Mouse (Mus musculus): ENCODE results near the gene Gm11938. TPM values are rescaled to one million over a fixed set of nuclear protein-coding genes. Genes with fewer than 3 reads are reported as not detected.

The Gm11938 gene
- polyA plus RNA-seq, 1 experiment, result not detected

DNA sequence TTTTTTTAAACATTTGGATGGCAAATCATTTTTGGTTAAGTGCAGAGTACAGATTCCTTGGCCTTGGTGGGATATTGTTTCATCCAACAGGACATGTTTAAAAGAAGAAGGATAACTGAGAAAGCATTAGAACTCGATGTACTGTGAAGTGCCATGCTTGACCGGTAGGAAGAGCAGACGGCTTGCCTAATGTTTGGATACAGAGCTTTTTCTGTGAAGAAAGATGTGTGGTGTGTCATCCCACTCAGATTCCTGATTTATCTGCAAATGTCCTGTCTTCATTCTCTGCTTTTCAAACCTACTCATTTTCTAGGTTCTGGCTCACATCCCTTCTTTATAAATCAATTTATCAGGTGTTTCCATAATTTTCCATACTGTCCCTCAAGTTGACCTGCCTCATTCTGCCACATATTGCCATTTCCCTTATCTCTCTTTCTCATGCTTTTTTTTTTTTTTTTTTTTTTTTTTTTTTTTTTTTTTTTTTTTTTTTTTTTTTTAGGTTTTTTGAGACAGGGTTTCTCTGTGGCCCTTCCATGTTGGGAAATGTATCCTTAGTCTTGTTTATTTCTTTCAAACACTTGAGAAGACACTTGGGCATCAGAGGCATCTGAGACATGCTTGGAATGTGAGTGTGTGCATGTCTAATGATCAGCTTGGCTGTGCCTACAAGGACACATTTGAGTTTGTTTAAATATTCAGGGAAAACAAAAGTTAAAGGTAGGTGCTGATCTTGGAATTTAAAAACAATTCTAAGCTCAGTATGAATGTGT is 44.9 kb downstream of the Gm11938 start:
- H3K27me3 ChIP-seq (ENCODE audit: control insufficient read depth, insufficient read depth, low read length), result no peaks in the 10 kb centered on the region
- no peak overlapping the region for H3K4me3 ChIP-seq (ENCODE audit: control insufficient read depth, insufficient read depth, low read length)
- DNase-seq, result no peak
- H3K36me3 ChIP-seq (ENCODE audit: control insufficient read depth, insufficient read depth, low read length), result no peaks in the 10 kb centered on the region
- 91% methylated on average over 3 of the region's 3 CpGs for WGBS
- TF ChIP-seq CTCF (IDR thresholded peaks at IDR 0.05; ENCODE audit: borderline replicate concordance, control insufficient read depth, extremely low read depth, insufficient read depth, low read length, poor library complexity) (no peak), POLR2A (IDR thresholded peaks at IDR 0.05; ENCODE audit: control insufficient read depth, extremely low read depth, insufficient read depth, low read length, poor library complexity) (no peak)
- H3K27ac ChIP-seq (ENCODE audit: control insufficient read depth, insufficient read depth, low read length), result no peak overlapping the region
- H3K4me1 ChIP-seq (replicated peaks; ENCODE audit: control insufficient read depth, insufficient read depth, low read length), result no peaks in the 10 kb centered on the region

- TF ChIP-seq CTCF (IDR thresholded peaks at IDR 0.05; ENCODE audit: borderline replicate concordance, control insufficient read depth, extremely low read depth, insufficient read depth, low read length, poor library complexity), result no peak
- no peak for TF ChIP-seq POLR2A (IDR thresholded peaks at IDR 0.05; ENCODE audit: control insufficient read depth, extremely low read depth, insufficient read depth, low read length, poor library complexity)
- H3K4me1 ChIP-seq (replicated peaks; ENCODE audit: control insufficient read depth, insufficient read depth, low read length), result no peaks in the 10 kb centered on the region
- 84% methylated on average over 2 of the region's 2 CpGs for WGBS
Observed at GRCm38 (mm10) chr11:99556753-99557152, 46.4 kb downstream of the Gm11938 start, which contains the start of gene Krtap3-2. Gene Krtap3-2, minus strand, starts transcription at chr11:99556853.

GRCm38 (mm10) chr11:99556195-99556594 is 46.9 kb downstream of the Gm11938 start:
- DNase-seq, result no peak
- Histone ChIP-seq H3K27me3 (ENCODE audit: control insufficient read depth, insufficient read depth, low read length) (no peaks in the 10 kb centered on the region), H3K4me3 (ENCODE audit: control insufficient read depth, insufficient read depth, low read length) (no peak overlapping the region), H3K4me1 (replicated peaks; ENCODE audit: control insufficient read depth, insufficient read depth, low read length) (no peaks in the 10 kb centered on the region), H3K36me3 (ENCODE audit: control insufficient read depth, insufficient read depth, low read length) (no peaks in the 10 kb centered on the region), H3K27ac (ENCODE audit: control insufficient read depth, insufficient read depth, low read length) (no peak overlapping the region)
- TF ChIP-seq CTCF (IDR thresholded peaks at IDR 0.05; ENCODE audit: borderline replicate concordance, control insufficient read depth, extremely low read depth, insufficient read depth, low read length, poor library complexity) (no peak), POLR2A (IDR thresholded peaks at IDR 0.05; ENCODE audit: control insufficient read depth, extremely low read depth, insufficient read depth, low read length, poor library complexity) (no peak)
- 95% methylated on average over 2 of the region's 2 CpGs for WGBS

More at GRCm38 (mm10) chr11:99556753-99557152, 46.4 kb downstream of the Gm11938 start, which contains the start of gene Krtap3-2:
- Histone ChIP-seq H3K4me3 (ENCODE audit: control insufficient read depth, insufficient read depth, low read length) (no peak within 1 kb of the TSS), H3K36me3 (ENCODE audit: control insufficient read depth, insufficient read depth, low read length) (no peaks in the 10 kb centered on the region), H3K27ac (ENCODE audit: control insufficient read depth, insufficient read depth, low read length) (no peak within 1 kb of the TSS), H3K27me3 (ENCODE audit: control insufficient read depth, insufficient read depth, low read length) (no peaks in the 10 kb centered on the region)
- no peak for DNase-seq

Other genes with a start within 250 kb of the Gm11938 start
- not detected in 2 replicates for gene Krt28, start 228.4 kb downstream of the Gm11938 start, polyA plus RNA-seq (2012; rRNA removed)
- 4.9 and 6.4 TPM in 2 replicates for gene Krt10, start 213.9 kb downstream of the Gm11938 start, polyA plus RNA-seq (2012; rRNA removed)
- gene Krt12, start 181.0 kb downstream of the Gm11938 start, polyA plus RNA-seq (2012; rRNA removed), result 0.27 and 0.34 TPM in 2 replicates
- 0.65 and 1.0 TPM in 2 replicates for gene Krt20, start 165.2 kb downstream of the Gm11938 start, polyA plus RNA-seq (2012; rRNA removed)
- 1.5 and 1.7 TPM in 2 replicates for gene Krt23, start 110.2 kb downstream of the Gm11938 start, polyA plus RNA-seq (2012; rRNA removed)
- gene Krt39, start 82.0 kb downstream of the Gm11938 start, polyA plus RNA-seq (2012; rRNA removed), result 0.11 TPM in 1 of 2 replicates, not detected in the other
- 0.09 TPM in 1 of 2 replicates, not detected in the other for gene Krt40, start 60.1 kb downstream of the Gm11938 start, polyA plus RNA-seq (2012; rRNA removed)
- gene Krtap3-3, start 52.4 kb downstream of the Gm11938 start, polyA plus RNA-seq (2012; rRNA removed), result 0.46 and 0.66 TPM in 2 replicates
- gene Krtap3-2, start 46.5 kb downstream of the Gm11938 start, polyA plus RNA-seq (2012; rRNA removed), result 0.15 and 0.19 TPM in 2 replicates
- not detected in 2 replicates for gene Gm11939, start 43.8 kb downstream of the Gm11938 start, polyA plus RNA-seq (2012; rRNA removed)
- gene Krtap3-1, start 36.7 kb downstream of the Gm11938 start, polyA plus RNA-seq (2012; rRNA removed), result 0.43 and 0.81 TPM in 2 replicates
- not detected in 2 replicates for gene Krtap1-5, start 22.3 kb downstream of the Gm11938 start, polyA plus RNA-seq (2012; rRNA removed)
- gene Krtap1-4, start 19.7 kb downstream of the Gm11938 start, polyA plus RNA-seq (2012; rRNA removed), result not detected in 2 replicates
- not detected in 2 replicates for gene Krtap1-3, start 12.0 kb downstream of the Gm11938 start, polyA plus RNA-seq (2012; rRNA removed)
- not detected in 2 replicates for gene Krtap9-3, start 5.2 kb downstream of the Gm11938 start, polyA plus RNA-seq (2012; rRNA removed)
- gene Gm11937, start 6.9 kb upstream of the Gm11938 start, polyA plus RNA-seq (2012; rRNA removed), result not detected in 2 replicates
- gene Krtap2-4, start 11.5 kb upstream of the Gm11938 start, polyA plus RNA-seq (2012; rRNA removed), result 0.22 and 0.37 TPM in 2 replicates
- gene Gm11562, start 17.1 kb upstream of the Gm11938 start, polyA plus RNA-seq (2012; rRNA removed), result not detected in 2 replicates
- gene Krtap4-1, start 24.9 kb upstream of the Gm11938 start, polyA plus RNA-seq (2012; rRNA removed), result not detected in 2 replicates
- gene Krtap4-2, start 31.8 kb upstream of the Gm11938 start, polyA plus RNA-seq (2012; rRNA removed), result not detected in 2 replicates
- not detected in 2 replicates for gene Krtap4-7, start 40.8 kb upstream of the Gm11938 start, polyA plus RNA-seq (2012; rRNA removed)
- gene Gm11555, start 46.9 kb upstream of the Gm11938 start, polyA plus RNA-seq (2012; rRNA removed), result not detected in 2 replicates
- gene Gm11563, start 55.7 kb upstream of the Gm11938 start, polyA plus RNA-seq (2012; rRNA removed), result not detected in 2 replicates
- gene Krtap4-6, start 62.7 kb upstream of the Gm11938 start, polyA plus RNA-seq (2012; rRNA removed), result not detected in 2 replicates
- not detected in 2 replicates for gene Gm14190, start 87.4 kb upstream of the Gm11938 start, polyA plus RNA-seq (2012; rRNA removed)
- gene Gm14180, start 131.0 kb upstream of the Gm11938 start, polyA plus RNA-seq (2012; rRNA removed), result not detected in 2 replicates
- gene Gm11595, start 169.6 kb upstream of the Gm11938 start, polyA plus RNA-seq (2012; rRNA removed), result not detected in 2 replicates
- gene Krtap4-8, start 177.4 kb upstream of the Gm11938 start, polyA plus RNA-seq (2012; rRNA removed), result not detected in 2 replicates
- gene Krtap4-9, start 181.9 kb upstream of the Gm11938 start, polyA plus RNA-seq (2012; rRNA removed), result 0.17 TPM in 1 of 2 replicates, not detected in the other
- not detected in 2 replicates for gene Gm11596, start 190.2 kb upstream of the Gm11938 start, polyA plus RNA-seq (2012; rRNA removed)
- not detected in 2 replicates for gene Gm11569, start 195.6 kb upstream of the Gm11938 start, polyA plus RNA-seq (2012; rRNA removed)
- gene Gm11554, start 201.1 kb upstream of the Gm11938 start, polyA plus RNA-seq (2012; rRNA removed), result not detected in 2 replicates
- not detected in 2 replicates for gene Krtap4-13, start 206.6 kb upstream of the Gm11938 start, polyA plus RNA-seq (2012; rRNA removed)
- gene Gm11564, start 212.4 kb upstream of the Gm11938 start, polyA plus RNA-seq (2012; rRNA removed), result not detected in 2 replicates
- not detected in 2 replicates for gene 2300003K06Rik, start 234.8 kb upstream of the Gm11938 start, polyA plus RNA-seq (2012; rRNA removed)
- gene Krtap4-16, start 248.3 kb upstream of the Gm11938 start, polyA plus RNA-seq (2012; rRNA removed), result 0.28 TPM in 1 of 2 replicates, not detected in the other

Data from thymus, adult 2 months (tissue).